Mouse (Mus musculus) cerebellum, adult 2 months (tissue): Measurements from ENCODE around the gene Vipr1.

Experiments used
- CTCF ChIP-seq: fragments of 200-500 bp; IDR thresholded peaks from 2 replicates; pipeline ENCODE4 v1.5.1; 2011; ENCODE audit warnings: low read depth, mild to moderate bottlenecking, control low read depth, low read length, moderate library complexity, borderline replicate concordance; ENCODE audit not compliant: insufficient read depth
- POLR2A ChIP-seq: fragments of 200-500 bp; IDR thresholded peaks from 2 replicates; pipeline ENCODE4 v1.6.1; 2011; ENCODE audit warnings: low read length, control low read depth, borderline replicate concordance; ENCODE audit not compliant: insufficient read depth

- no peak for TF ChIP-seq POLR2A
- no peak for TF ChIP-seq CTCF
Measured at GRCm38 (mm10) chr9:121690200-121690651, 47.7 kb downstream of the Vipr1 start.
